ENCODE assay signal across 14 mouse cellular contexts in genomic region chr5:133983249-133983966, GRCm38 (mm10).
DNase-seq lines count a peak whose midpoint lies in the region; ATAC-seq and TF ChIP-seq lines count a peak whose summit lies in the region.
"Had no signal": no experiment of that assay in that cellular context is flagged by ENCODE, and none has a peak within 500 bp of the region (broad histone marks: within the 10 kb centered on the region; RNA-seq: fewer than 3 reads in every experiment).

No protein-coding gene starts in this region.

- WGBS in embryonic facial prominence, embryonic 14.5 days: 5% methylated on average over 15 of the region's 15 CpGs
- 2% methylated on average over 15 of the region's 15 CpGs for WGBS in hindbrain, embryonic 13.5 days
- WGBS in midbrain, postnatal 0 days: 5% methylated on average over 13 of the region's 15 CpGs
- 2% methylated on average over 14 of the region's 15 CpGs for WGBS in kidney, embryonic 16.5 days

- peak overlapping the region; percentile 14; the same call in 1 of the 2 replicates for H3K4me2 ChIP-seq in embryonic facial prominence, embryonic 14.5 days (ENCODE audit: low read depth, low read length)
- H3K4me2 ChIP-seq in hindbrain, embryonic 13.5 days: peak overlapping the region; percentile 18
- peak overlapping the region; percentile 22; the same call in 1 of the 2 replicates for H3K4me2 ChIP-seq in midbrain, postnatal 0 days (ENCODE audit: low read depth, low read length, poor library complexity, severe bottlenecking)
- H3K4me2 ChIP-seq in kidney, embryonic 16.5 days (replicated peaks; ENCODE audit: low read depth, low read length): no peak overlapping the region

- no peaks in the 10 kb centered on the region for H3K27me3 ChIP-seq in embryonic facial prominence, embryonic 14.5 days (replicated peaks; ENCODE audit: control insufficient read depth, insufficient read depth, low read length)
- peaks cover 33% of the 10 kb centered on the region for H3K27me3 ChIP-seq in hindbrain, embryonic 13.5 days
- peaks cover 5% of the 10 kb centered on the region; the same call in 1 of the 2 replicates for H3K27me3 ChIP-seq in midbrain, postnatal 0 days (ENCODE audit: insufficient read depth, low read length)
- H3K27me3 ChIP-seq in kidney, embryonic 16.5 days (ENCODE audit: insufficient read depth, low read length): peaks cover 8% of the 10 kb centered on the region; the same call in 1 of the 2 replicates
- H3K27me3 ChIP-seq: CH12.LX had no signal

- peak; percentile 78 for ATAC-seq in embryonic facial prominence, embryonic 14.5 days (ENCODE audit: low read depth)
- ATAC-seq in hindbrain, embryonic 13.5 days (ENCODE audit: low FRiP score): 0 out of 2 replicates have a peak, but pooled peaks have one; percentile 57
- ATAC-seq in midbrain, postnatal 0 days (ENCODE audit: low FRiP score): no peak
- no peak for ATAC-seq in kidney, embryonic 16.5 days (ENCODE audit: low FRiP score, low TSS enrichment)
- no peak for ATAC-seq in frontal cortex, adult (ENCODE audit: low TSS enrichment)
- ATAC-seq: intestine, embryonic 16.5 days; liver, postnatal 0 days had no signal

- no peak overlapping the region for H3K9ac ChIP-seq in embryonic facial prominence, embryonic 14.5 days (ENCODE audit: low read depth, low read length)
- H3K9ac ChIP-seq in hindbrain, embryonic 13.5 days: no peak overlapping the region
- H3K9ac ChIP-seq in midbrain, postnatal 0 days (replicated peaks; ENCODE audit: low read length, poor library complexity, severe bottlenecking): no peak overlapping the region
- no peak overlapping the region for H3K9ac ChIP-seq in kidney, embryonic 16.5 days (replicated peaks; ENCODE audit: low read length)
- H3K9ac ChIP-seq: liver, postnatal 0 days had no signal

- no peaks in the 10 kb centered on the region for H3K36me3 ChIP-seq in embryonic facial prominence, embryonic 14.5 days (ENCODE audit: control insufficient read depth, insufficient read depth, low read length)
- no peaks in the 10 kb centered on the region for H3K36me3 ChIP-seq in hindbrain, embryonic 13.5 days
- no peaks in the 10 kb centered on the region for H3K36me3 ChIP-seq in midbrain, postnatal 0 days (ENCODE audit: insufficient read depth, low read length)
- H3K36me3 ChIP-seq in kidney, embryonic 16.5 days (ENCODE audit: insufficient read depth, low read length): no peaks in the 10 kb centered on the region

- H3K27ac ChIP-seq in embryonic facial prominence, embryonic 14.5 days (replicated peaks; ENCODE audit: low read depth, low read length): no peak overlapping the region
- peak overlapping the region; percentile 67 for H3K27ac ChIP-seq in hindbrain, embryonic 13.5 days
- no peak overlapping the region for H3K27ac ChIP-seq in midbrain, postnatal 0 days (ENCODE audit: low read depth, low read length)
- no peak overlapping the region for H3K27ac ChIP-seq in kidney, embryonic 16.5 days (ENCODE audit: low read length)
- H3K27ac ChIP-seq: gastrocnemius, adult 2 months had no signal

- no peak for TF ChIP-seq CTCF in midbrain, postnatal 0 days (IDR thresholded peaks at IDR 0.05)

- no peaks in the 10 kb centered on the region for H3K9me3 ChIP-seq in embryonic facial prominence, embryonic 14.5 days (ENCODE audit: control insufficient read depth, low read length)
- H3K9me3 ChIP-seq in hindbrain, embryonic 13.5 days: no peaks in the 10 kb centered on the region
- no peaks in the 10 kb centered on the region for H3K9me3 ChIP-seq in midbrain, postnatal 0 days (ENCODE audit: low read length)
- no peaks in the 10 kb centered on the region for H3K9me3 ChIP-seq in kidney, embryonic 16.5 days (ENCODE audit: low read length)

- peaks cover 10% of the 10 kb centered on the region; the same call in 1 of the 2 replicates for H3K4me1 ChIP-seq in embryonic facial prominence, embryonic 14.5 days (ENCODE audit: control insufficient read depth, insufficient read depth, low read length)
- peaks cover 22% of the 10 kb centered on the region for H3K4me1 ChIP-seq in hindbrain, embryonic 13.5 days (replicated peaks)
- H3K4me1 ChIP-seq in midbrain, postnatal 0 days (ENCODE audit: insufficient read depth, low read length): 0 out of 2 replicates have a peak, but pooled peaks cover 5% of the 10 kb centered on the region
- H3K4me1 ChIP-seq in kidney, embryonic 16.5 days (ENCODE audit: insufficient read depth, low read length): no peaks in the 10 kb centered on the region

- DNase-seq in brain, adult 2 months (ENCODE audit: low read depth, low spot score): peak; percentile 49
- peak; percentile 69 for DNase-seq in embryonic facial prominence, embryonic 14.5 days (ENCODE audit: low spot score)
- DNase-seq in midbrain, postnatal 0 days (ENCODE audit: low spot score): peak; percentile 42
- no peak for DNase-seq in left cerebral cortex, adult 8-10 months (ENCODE audit: low spot score in 2 of 2)
- no peak for DNase-seq in adrenal gland, postnatal 14 days
- DNase-seq: gastrocnemius, adult 2 months; left cerebral cortex, postnatal 4 days; liver, postnatal 0 days; right cerebral cortex, adult 18-20 months had no signal

- no peak overlapping the region for H3K4me3 ChIP-seq in embryonic facial prominence, embryonic 14.5 days (ENCODE audit: low read depth, low read length)
- H3K4me3 ChIP-seq in hindbrain, embryonic 13.5 days: no peak overlapping the region
- H3K4me3 ChIP-seq in midbrain, postnatal 0 days (ENCODE audit: low read depth, low read length): no peak overlapping the region
- no peak overlapping the region for H3K4me3 ChIP-seq in kidney, embryonic 16.5 days (ENCODE audit: low read length)
- H3K4me3 ChIP-seq: gastrocnemius, adult 2 months had no signal

Comparison
In these comparisons a context has a peak if more than half of its experiments do, and no peak if none do; other contexts are left out.
1. DNase-seq: peak in brain, adult 2 months (single experiment), embryonic facial prominence, embryonic 14.5 days (single experiment) and midbrain, postnatal 0 days (single experiment); none in left cerebral cortex, adult 8-10 months (0 of 2) and adrenal gland, postnatal 14 days (single experiment).
2. ATAC-seq: peak in embryonic facial prominence, embryonic 14.5 days (single experiment) and hindbrain, embryonic 13.5 days (single experiment); none in midbrain, postnatal 0 days (single experiment), kidney, embryonic 16.5 days (single experiment) and frontal cortex, adult (single experiment).